Mouse (Mus musculus) lung, adult 2 months (tissue): ENCODE data around the gene Agk.

Source experiments
- CTCF ChIP-seq: fragments of 200-500 bp; IDR thresholded peaks from 2 replicates; pipeline ENCODE4 v1.5.1; 2011; ENCODE audit warnings: mild to moderate bottlenecking, low read length, control low read depth; ENCODE audit not compliant: insufficient read depth
- POLR2A ChIP-seq: fragments of 200-500 bp; IDR thresholded peaks from 2 replicates; pipeline ENCODE4 v1.6.1; 2011; ENCODE audit warnings: low read depth, mild to moderate bottlenecking, control low read depth, low read length, borderline replicate concordance; ENCODE audit errors: extremely low read depth

DNA sequence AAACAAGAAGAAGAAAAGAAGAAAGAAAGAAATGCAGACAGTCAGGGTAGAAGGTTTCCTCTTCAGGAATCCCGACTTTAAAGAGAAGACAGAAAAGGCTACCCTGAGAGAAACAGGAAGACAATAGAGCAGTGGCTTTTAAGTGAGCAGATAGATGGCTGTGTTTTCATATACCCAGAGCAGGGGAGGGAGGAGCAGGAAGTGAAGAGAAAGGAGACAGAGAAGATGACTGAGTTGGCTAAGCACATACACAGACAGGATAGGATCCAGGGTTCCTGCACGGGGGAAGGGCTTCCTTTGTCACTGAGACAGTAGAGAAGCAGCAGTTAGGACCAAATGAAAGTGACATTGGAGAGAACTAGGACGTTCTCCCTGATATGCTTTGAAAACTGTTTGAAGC lies 60.7 kb downstream of the Agk start:
- no peak for TF ChIP-seq CTCF
- no peak for TF ChIP-seq POLR2A
